Mouse (Mus musculus) liver, embryonic 14 days (tissue): Measurements from ENCODE around the gene Tnfrsf8. TPM values are rescaled to one million over a fixed set of nuclear protein-coding genes. Genes with fewer than 3 reads are reported as not detected.

ENCODE experiments used
- polyA plus RNA-seq: library from polyadenylated mRNA; depleted of rRNA; stranded (reverse); fragments of >200 nt; gene quantifications from 2 replicates; pipeline ENCODE4 v1.2.3, GENCODE M21; 2012; rRNA removed

The Tnfrsf8 gene
- 0.01 and 0.05 TPM in 2 replicates for polyA plus RNA-seq

DNA sequence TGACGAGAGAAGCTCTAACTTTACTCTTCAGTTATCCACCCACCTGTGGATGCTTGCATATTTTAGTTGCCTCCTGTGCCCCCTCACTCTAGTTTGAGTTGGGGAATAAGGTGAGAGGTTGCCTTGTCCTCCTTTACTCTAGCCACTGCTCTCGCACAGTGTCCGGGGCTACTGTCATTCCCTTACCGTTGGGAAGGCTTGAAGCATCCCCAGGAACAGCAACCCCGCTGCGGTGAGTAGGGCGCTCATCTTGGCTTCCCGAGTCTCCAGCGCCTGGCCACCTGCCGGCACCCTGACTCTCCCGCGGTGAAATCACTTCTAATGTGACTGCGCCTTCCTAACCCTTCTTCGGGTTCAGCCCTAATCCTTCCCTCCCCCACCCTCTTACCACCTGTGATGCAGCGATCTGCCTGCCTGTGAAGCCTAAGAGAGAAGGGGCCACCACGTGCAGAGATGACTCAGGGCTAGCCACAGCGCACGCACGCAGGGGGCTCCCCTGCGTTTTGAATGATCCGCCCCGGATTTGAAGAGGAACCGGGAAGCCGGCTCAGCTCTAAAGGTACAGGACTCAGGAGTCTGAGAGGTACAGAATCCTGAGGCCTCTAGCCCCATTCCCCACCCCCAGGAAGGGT, at the start of gene Tnfrsf8:
TSS of gene Tnfrsf8 (minus strand) at position 329 of the 632 bp plus-strand sequence.

GRCm38 (mm10) chr4:145246173-145247011, 68.6 kb downstream of the Tnfrsf8 start, which contains the start of gene Tnfrsf1b:
Gene Tnfrsf1b, minus strand, starts transcription at chr4:145246870.

Other genes with a start within 250 kb of the Tnfrsf8 start
- 6.4 and 8.5 TPM in 2 replicates for gene Vps13d, start 120.2 kb downstream of the Tnfrsf8 start, polyA plus RNA-seq
- gene Tnfrsf1b, start 68.3 kb downstream of the Tnfrsf8 start, polyA plus RNA-seq = 2.9 and 3.7 TPM in 2 replicates
- 0.01 TPM in 1 of 2 replicates, not detected in the other for gene Zfp990, start 195.6 kb upstream of the Tnfrsf8 start, polyA plus RNA-seq